Mouse (Mus musculus): ENCODE results near the gene Nrxn1. TPM values are rescaled to one million over a fixed set of nuclear protein-coding genes. Genes with fewer than 3 reads are reported as not detected.

Gene Nrxn1
- polyA plus RNA-seq, 1 experiment from 2014 or later = 2.1 TPM

DNA sequence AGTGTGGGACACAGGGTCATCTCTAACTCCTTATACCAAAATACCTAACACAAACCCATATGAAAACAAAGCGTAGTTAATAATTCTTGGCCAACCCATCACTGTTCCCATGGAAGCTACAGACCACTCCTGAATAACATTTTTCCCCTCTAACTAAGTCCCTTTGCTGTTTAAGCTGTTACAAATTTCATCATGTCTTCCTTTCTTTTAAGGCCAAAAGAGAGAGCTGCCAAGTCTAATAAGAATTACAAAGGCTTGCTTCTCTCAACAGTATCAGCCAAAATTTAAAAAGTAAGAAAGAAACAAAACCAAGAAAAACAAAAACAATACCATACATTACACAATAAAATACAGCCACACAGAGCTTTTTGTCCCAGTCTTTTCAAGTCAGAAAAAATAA is 6.5 kb downstream of the Nrxn1 start:
- no peak overlapping the region for H3K9ac ChIP-seq (ENCODE audit: low read depth, low read length)
- no peak overlapping the region for H3K4me3 ChIP-seq (ENCODE audit: low read length)
- H3K27me3 ChIP-seq (replicated peaks; ENCODE audit: control insufficient read depth, insufficient read depth, low read length) = no peaks in the 10 kb centered on the region
- H3K9me3 ChIP-seq (ENCODE audit: control insufficient read depth, low read length) = 0 out of 2 replicates have a peak, but pooled peaks cover 9% of the 10 kb centered on the region
- WGBS = 88% methylated on average over 1 of the region's 1 CpGs
- H3K4me2 ChIP-seq (ENCODE audit: low read depth, low read length) = no peak overlapping the region
- no peaks in the 10 kb centered on the region for H3K36me3 ChIP-seq (ENCODE audit: control insufficient read depth, insufficient read depth, low read length)
- ATAC-seq = no peak
- no peak overlapping the region for H3K27ac ChIP-seq (ENCODE audit: low read length)
- no peaks in the 10 kb centered on the region for H3K4me1 ChIP-seq (ENCODE audit: control insufficient read depth, insufficient read depth, low read length)

DNA sequence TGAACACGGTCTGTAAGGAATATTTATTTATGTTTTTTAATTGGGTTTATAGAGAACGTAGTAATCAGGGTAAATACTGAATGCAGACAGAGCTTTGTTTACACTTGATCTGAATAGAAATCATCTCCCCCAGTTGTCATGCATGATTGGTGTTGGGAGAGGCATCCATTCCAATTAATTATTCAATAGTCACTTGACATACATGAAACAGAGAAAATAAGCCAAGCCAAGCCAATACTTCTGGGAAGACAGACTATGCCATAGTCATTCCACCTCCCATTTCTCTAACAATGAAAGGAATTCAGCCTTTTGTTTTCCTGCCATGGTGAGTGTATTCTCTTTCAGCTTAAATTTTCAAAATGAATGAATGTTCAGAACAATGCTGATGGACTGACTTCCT is 7.5 kb downstream of the Nrxn1 start:
- no peak overlapping the region for H3K4me2 ChIP-seq (ENCODE audit: low read depth, low read length)
- H3K9ac ChIP-seq (ENCODE audit: low read depth, low read length) = no peak overlapping the region
- 66% methylated on average over 2 of the region's 2 CpGs for WGBS
- H3K9me3 ChIP-seq (ENCODE audit: control insufficient read depth, low read length) = 0 out of 2 replicates have a peak, but pooled peaks cover 9% of the 10 kb centered on the region
- H3K27me3 ChIP-seq (replicated peaks; ENCODE audit: control insufficient read depth, insufficient read depth, low read length) = no peaks in the 10 kb centered on the region
- no peak overlapping the region for H3K4me3 ChIP-seq (ENCODE audit: low read length)
- no peak for ATAC-seq
- no peaks in the 10 kb centered on the region for H3K36me3 ChIP-seq (ENCODE audit: control insufficient read depth, insufficient read depth, low read length)
- no peak overlapping the region for H3K27ac ChIP-seq (ENCODE audit: low read length)
- H3K4me1 ChIP-seq (ENCODE audit: control insufficient read depth, insufficient read depth, low read length) = no peaks in the 10 kb centered on the region

DNA sequence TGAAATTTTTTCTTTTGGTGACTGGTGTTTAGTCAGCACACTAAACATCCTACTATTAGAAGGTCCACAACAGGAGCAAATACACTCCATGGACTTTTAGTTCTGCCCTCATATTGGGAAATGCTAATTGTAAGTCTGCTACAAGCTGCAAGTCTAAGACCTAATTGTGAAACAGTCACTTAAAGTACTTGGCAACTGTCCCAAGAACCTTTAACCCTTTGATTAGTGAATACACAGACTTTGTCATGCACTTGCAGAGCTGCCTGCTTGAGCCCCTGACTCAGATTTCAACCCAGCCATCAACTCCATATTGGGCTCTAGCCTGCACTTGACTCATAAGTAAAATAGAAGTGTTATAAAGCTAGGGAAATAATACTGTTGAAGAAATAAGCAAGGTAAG is 13.8 kb downstream of the Nrxn1 start:
- no peak overlapping the region for H3K27ac ChIP-seq (ENCODE audit: low read length)
- H3K36me3 ChIP-seq (ENCODE audit: control insufficient read depth, insufficient read depth, low read length) = no peaks in the 10 kb centered on the region
- H3K9ac ChIP-seq (ENCODE audit: low read depth, low read length) = no peak overlapping the region
- no peak for ATAC-seq
- H3K4me2 ChIP-seq (ENCODE audit: low read depth, low read length) = no peak overlapping the region
- H3K9me3 ChIP-seq (ENCODE audit: control insufficient read depth, low read length) = no peaks in the 10 kb centered on the region
- H3K4me3 ChIP-seq (ENCODE audit: low read length) = no peak overlapping the region
- H3K4me1 ChIP-seq (ENCODE audit: control insufficient read depth, insufficient read depth, low read length) = no peaks in the 10 kb centered on the region
- H3K27me3 ChIP-seq (replicated peaks; ENCODE audit: control insufficient read depth, insufficient read depth, low read length) = no peaks in the 10 kb centered on the region

DNA sequence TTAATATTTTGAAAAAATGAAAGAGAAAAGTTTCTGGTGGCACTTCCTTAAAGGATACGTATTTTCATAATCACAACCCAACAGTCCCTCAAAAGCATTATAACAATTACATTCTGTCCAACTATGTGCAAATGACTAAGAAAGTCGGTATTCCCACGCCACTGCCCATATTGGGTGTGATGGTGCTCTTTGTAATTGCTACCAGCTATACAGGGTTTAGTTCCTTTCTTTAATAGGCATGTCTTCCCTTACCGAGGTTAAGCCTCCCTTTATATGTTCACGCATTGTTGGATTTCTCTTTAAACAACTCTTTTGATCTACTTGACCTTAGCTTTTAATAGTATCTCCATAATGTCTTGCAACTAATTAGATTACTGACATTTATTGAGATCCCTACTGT is 18.1 kb downstream of the Nrxn1 start:
- Histone ChIP-seq H3K4me2 (ENCODE audit: low read depth, low read length) (no peak overlapping the region), H3K9ac (ENCODE audit: low read depth, low read length) (no peak overlapping the region), H3K27ac (ENCODE audit: low read length) (no peak overlapping the region), H3K4me1 (ENCODE audit: control insufficient read depth, insufficient read depth, low read length) (no peaks in the 10 kb centered on the region), H3K36me3 (ENCODE audit: control insufficient read depth, insufficient read depth, low read length) (no peaks in the 10 kb centered on the region), H3K9me3 (ENCODE audit: control insufficient read depth, low read length) (no peaks in the 10 kb centered on the region), H3K27me3 (replicated peaks; ENCODE audit: control insufficient read depth, insufficient read depth, low read length) (no peaks in the 10 kb centered on the region), H3K4me3 (ENCODE audit: low read length) (no peak overlapping the region)
- WGBS = 86% methylated on average over 5 of the region's 5 CpGs
- ATAC-seq = no peak

DNA sequence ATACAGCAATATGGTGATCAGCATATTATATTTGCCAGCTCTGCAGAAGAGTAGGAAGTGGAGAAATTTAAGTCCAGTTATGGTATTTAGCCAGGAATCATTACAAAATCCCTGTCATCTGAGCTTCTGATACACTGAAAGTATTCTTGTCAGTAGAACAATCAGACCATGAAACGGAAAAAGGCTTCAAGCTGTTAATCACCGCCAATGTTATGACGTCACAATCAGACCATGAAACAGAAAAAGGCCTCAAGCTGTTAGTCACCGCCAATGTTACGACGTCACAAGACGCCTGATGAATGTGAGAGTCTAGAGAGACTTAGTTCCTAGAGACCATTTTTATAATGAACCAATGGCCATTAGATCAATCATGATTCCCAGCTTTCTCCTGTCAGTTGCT is 59.4 kb downstream of the Nrxn1 start:
- no peak overlapping the region for H3K27ac ChIP-seq (ENCODE audit: low read length)
- no peaks in the 10 kb centered on the region for H3K27me3 ChIP-seq (replicated peaks; ENCODE audit: control insufficient read depth, insufficient read depth, low read length)
- H3K4me3 ChIP-seq (ENCODE audit: low read length) = no peak overlapping the region
- H3K36me3 ChIP-seq (ENCODE audit: control insufficient read depth, insufficient read depth, low read length) = no peaks in the 10 kb centered on the region
- H3K4me1 ChIP-seq (ENCODE audit: control insufficient read depth, insufficient read depth, low read length) = no peaks in the 10 kb centered on the region
- ATAC-seq = no peak
- no peak overlapping the region for H3K4me2 ChIP-seq (ENCODE audit: low read depth, low read length)
- H3K9me3 ChIP-seq (ENCODE audit: control insufficient read depth, low read length) = no peaks in the 10 kb centered on the region
- 71% methylated on average over 7 of the region's 7 CpGs for WGBS
- H3K9ac ChIP-seq (ENCODE audit: low read depth, low read length) = no peak overlapping the region

DNA sequence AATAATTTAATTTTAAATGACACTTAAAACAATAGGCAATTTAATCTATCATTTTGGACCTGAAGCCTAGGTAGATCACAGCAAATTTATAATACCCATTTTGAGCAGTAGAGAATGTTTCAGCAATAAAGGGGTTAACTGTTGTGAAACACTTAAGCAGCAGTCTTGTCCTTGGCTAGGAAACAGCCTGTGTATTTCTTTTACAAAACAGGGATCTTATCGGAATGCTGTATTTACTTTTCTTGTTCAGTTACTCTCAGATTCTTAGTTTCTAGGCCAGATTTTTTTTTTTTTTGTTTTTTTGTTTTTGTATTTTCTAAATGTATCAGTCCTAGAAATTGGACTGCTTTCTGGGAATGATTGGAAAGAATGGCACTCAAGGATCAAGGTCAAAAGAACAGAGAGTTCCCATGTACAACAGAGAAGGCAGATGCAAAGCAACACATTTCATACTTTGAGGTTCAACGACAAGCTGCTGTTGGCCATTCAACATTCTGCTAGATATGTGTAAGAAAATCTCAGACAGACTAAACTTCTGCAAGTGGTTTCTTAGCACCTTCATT is 67.7 kb downstream of the Nrxn1 start:
- Histone ChIP-seq H3K36me3 (ENCODE audit: control insufficient read depth, insufficient read depth, low read length) (no peaks in the 10 kb centered on the region), H3K27ac (ENCODE audit: low read length) (no peak overlapping the region), H3K4me1 (ENCODE audit: control insufficient read depth, insufficient read depth, low read length) (peaks cover 2% of the 10 kb centered on the region; the same call in 1 of the 2 replicates), H3K9me3 (ENCODE audit: control insufficient read depth, low read length) (no peaks in the 10 kb centered on the region), H3K4me2 (ENCODE audit: low read depth, low read length) (no peak overlapping the region), H3K27me3 (replicated peaks; ENCODE audit: control insufficient read depth, insufficient read depth, low read length) (no peaks in the 10 kb centered on the region), H3K4me3 (ENCODE audit: low read length) (no peak overlapping the region), H3K9ac (ENCODE audit: low read depth, low read length) (no peak overlapping the region)
- ATAC-seq = no peak
- WGBS = 39% methylated on average over 2 of the region's 2 CpGs

DNA sequence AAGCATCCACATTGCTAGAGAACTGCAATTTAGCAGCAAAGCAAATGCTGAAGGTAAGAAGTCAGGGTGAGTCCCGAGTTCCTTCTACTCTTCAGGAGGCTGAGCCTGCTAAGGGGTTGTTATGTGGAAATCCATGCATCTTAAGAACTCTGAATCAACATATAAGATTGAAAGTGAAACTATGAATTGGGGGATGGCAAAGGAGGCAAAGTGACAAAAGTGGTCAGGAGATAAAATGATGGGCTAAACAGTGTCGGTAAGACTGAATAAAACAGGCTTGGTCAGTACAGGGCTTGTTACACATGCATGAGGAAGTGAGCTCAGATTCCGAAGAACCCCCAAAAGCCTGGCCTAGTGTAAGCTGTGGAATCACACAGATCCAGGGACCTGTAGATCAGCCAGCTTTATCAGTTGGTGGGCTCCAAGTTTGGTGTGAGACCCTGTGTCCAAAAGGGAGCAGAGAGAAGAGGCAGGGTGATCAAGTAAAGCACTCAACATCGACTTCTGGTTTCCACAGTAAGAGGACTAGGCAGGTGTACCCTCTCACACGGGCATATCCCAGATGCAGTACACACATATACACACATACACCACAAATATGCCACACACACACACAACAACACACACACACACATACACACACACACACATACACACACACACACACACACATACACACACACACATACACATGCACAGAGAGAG is 85.3 kb downstream of the Nrxn1 start:
- no peaks in the 10 kb centered on the region for H3K36me3 ChIP-seq (ENCODE audit: control insufficient read depth, insufficient read depth, low read length)
- ATAC-seq = no peak
- H3K4me1 ChIP-seq (ENCODE audit: control insufficient read depth, insufficient read depth, low read length) = no peaks in the 10 kb centered on the region
- H3K27ac ChIP-seq (ENCODE audit: low read length) = no peak overlapping the region
- no peak overlapping the region for H3K4me3 ChIP-seq (ENCODE audit: low read length)
- no peaks in the 10 kb centered on the region for H3K27me3 ChIP-seq (replicated peaks; ENCODE audit: control insufficient read depth, insufficient read depth, low read length)
- 74% methylated on average over 5 of the region's 5 CpGs for WGBS
- H3K4me2 ChIP-seq (ENCODE audit: low read depth, low read length) = no peak overlapping the region
- no peaks in the 10 kb centered on the region for H3K9me3 ChIP-seq (ENCODE audit: control insufficient read depth, low read length)
- H3K9ac ChIP-seq (ENCODE audit: low read depth, low read length) = no peak overlapping the region

DNA sequence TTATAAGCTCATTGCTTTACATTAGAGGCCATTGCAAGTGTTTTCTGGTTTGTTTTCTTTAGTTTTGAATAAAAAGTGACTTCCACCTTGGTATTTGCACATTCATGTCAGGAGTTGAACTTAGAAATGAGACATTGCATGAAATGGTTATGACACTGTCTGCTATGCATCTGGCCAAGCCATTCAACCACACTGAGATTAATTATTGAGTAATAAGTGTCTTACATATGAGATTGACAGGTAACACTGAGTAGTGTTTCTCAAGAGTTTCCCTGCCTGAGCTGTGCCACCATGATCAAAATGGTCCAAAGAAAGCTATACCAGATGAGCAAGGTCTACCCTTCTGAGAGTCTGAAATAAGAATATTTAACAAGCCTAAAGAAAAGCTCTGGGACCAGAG is 92.5 kb downstream of the Nrxn1 start:
- Histone ChIP-seq H3K9me3 (ENCODE audit: control insufficient read depth, low read length) (no peaks in the 10 kb centered on the region), H3K4me2 (ENCODE audit: low read depth, low read length) (no peak overlapping the region), H3K9ac (ENCODE audit: low read depth, low read length) (no peak overlapping the region), H3K4me3 (ENCODE audit: low read length) (no peak overlapping the region), H3K27ac (ENCODE audit: low read length) (no peak overlapping the region), H3K4me1 (ENCODE audit: control insufficient read depth, insufficient read depth, low read length) (no peaks in the 10 kb centered on the region), H3K27me3 (replicated peaks; ENCODE audit: control insufficient read depth, insufficient read depth, low read length) (no peaks in the 10 kb centered on the region), H3K36me3 (ENCODE audit: control insufficient read depth, insufficient read depth, low read length) (no peaks in the 10 kb centered on the region)
- no peak for ATAC-seq

DNA sequence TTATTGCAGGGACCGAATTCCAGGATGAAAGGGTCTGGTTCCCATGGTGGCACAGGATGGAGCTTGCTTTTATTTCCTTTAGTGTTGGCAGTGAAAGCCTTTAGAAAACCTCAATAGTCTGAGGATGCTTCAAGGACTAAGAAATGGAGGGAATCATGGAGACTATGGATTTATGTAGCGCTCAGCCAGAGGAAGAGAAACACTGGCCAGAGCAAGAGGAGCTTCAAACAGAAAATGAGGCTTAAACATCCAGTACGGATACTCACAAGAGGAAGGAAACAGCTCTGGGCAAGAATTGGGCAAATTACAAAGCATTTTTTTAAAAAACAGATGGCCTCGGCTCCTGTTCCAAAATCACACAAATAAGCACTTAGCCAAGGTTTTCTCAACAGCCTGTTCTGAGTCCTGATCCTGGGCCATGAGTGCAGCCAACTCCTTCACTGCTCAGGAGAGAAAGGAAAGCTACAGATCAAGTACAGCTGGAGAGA is 93.2 kb downstream of the Nrxn1 start:
- WGBS = 75% methylated on average over 4 of the region's 4 CpGs

DNA sequence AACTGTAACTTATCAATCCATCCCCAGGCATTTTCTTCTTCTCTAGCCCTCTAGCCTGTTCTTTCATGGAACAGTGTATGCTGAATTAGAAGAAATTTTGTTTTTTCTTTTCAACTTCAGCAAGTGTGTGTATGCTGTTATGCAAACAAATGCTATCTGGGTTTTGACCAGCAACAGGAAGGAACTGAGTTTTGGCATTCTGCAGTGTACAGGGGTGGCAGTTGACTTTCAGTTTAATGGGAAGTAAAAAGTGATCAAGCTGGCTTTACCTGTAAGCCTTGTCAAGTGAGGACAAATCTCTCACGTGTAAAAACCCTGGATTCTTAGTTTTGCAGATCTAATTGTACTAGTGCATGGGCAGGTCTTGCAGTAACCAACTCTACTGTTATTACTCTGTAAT is 95.2 kb downstream of the Nrxn1 start:
- Histone ChIP-seq H3K9me3 (ENCODE audit: control insufficient read depth, low read length) (no peaks in the 10 kb centered on the region), H3K36me3 (ENCODE audit: control insufficient read depth, insufficient read depth, low read length) (no peaks in the 10 kb centered on the region), H3K4me3 (ENCODE audit: low read length) (no peak overlapping the region), H3K27ac (ENCODE audit: low read length) (no peak overlapping the region), H3K4me2 (ENCODE audit: low read depth, low read length) (no peak overlapping the region), H3K4me1 (ENCODE audit: control insufficient read depth, insufficient read depth, low read length) (no peaks in the 10 kb centered on the region), H3K27me3 (replicated peaks; ENCODE audit: control insufficient read depth, insufficient read depth, low read length) (no peaks in the 10 kb centered on the region), H3K9ac (ENCODE audit: low read depth, low read length) (no peak overlapping the region)
- 49% methylated on average over 1 of the region's 1 CpGs for WGBS
- ATAC-seq = no peak

More for the DNA sequence above, 93.2 kb downstream of the Nrxn1 start:
- no peak overlapping the region for H3K4me2 ChIP-seq (ENCODE audit: low read depth, low read length)
- no peaks in the 10 kb centered on the region for H3K27me3 ChIP-seq (replicated peaks; ENCODE audit: control insufficient read depth, insufficient read depth, low read length)
- ATAC-seq = no peak
- H3K9ac ChIP-seq (ENCODE audit: low read depth, low read length) = no peak overlapping the region
- no peaks in the 10 kb centered on the region for H3K9me3 ChIP-seq (ENCODE audit: control insufficient read depth, low read length)
- no peak overlapping the region for H3K27ac ChIP-seq (ENCODE audit: low read length)
- no peaks in the 10 kb centered on the region for H3K4me1 ChIP-seq (ENCODE audit: control insufficient read depth, insufficient read depth, low read length)
- H3K36me3 ChIP-seq (ENCODE audit: control insufficient read depth, insufficient read depth, low read length) = no peaks in the 10 kb centered on the region
- no peak overlapping the region for H3K4me3 ChIP-seq (ENCODE audit: low read length)

All from intestine, embryonic 16.5 days (tissue).